Mouse (Mus musculus) forebrain, embryonic 10.5 days (tissue): ENCODE data around the gene Wdfy3. TPM values are rescaled to one million over a fixed set of nuclear protein-coding genes. Genes with fewer than 3 reads are reported as not detected.

Experiments used
- DNase-seq: peaks from one replicate; pipeline ENCODE4 v3.0.0-alpha.2; 2017; ENCODE audit warnings: low spot score; ENCODE audit errors: extremely low spot score
- H3K27ac ChIP-seq: fragments of 300-500 bp; sonication (generic); 2 replicates; pipeline ENCODE4 v1.5.1; 2016; ENCODE audit warnings: mild to moderate bottlenecking
- H3K27me3 ChIP-seq: fragments of 300-500 bp; sonication (generic); 2 replicates; pipeline ENCODE4 v1.6.1; 2016; ENCODE audit warnings: mild to moderate bottlenecking; ENCODE audit not compliant: poor library complexity, severe bottlenecking
- H3K36me3 ChIP-seq: fragments of 300-500 bp; sonication (generic); replicated peaks from 2 replicates; pipeline ENCODE4 v1.6.1; 2016; ENCODE audit warnings: mild to moderate bottlenecking, moderate library complexity
- H3K4me1 ChIP-seq: fragments of 300-500 bp; sonication (generic); 2 replicates; pipeline ENCODE4 v1.6.1; 2016
- H3K4me3 ChIP-seq: fragments of 300-500 bp; sonication (generic); 2 replicates; pipeline ENCODE4 v1.5.1; 2016; ENCODE audit warnings: mild to moderate bottlenecking, moderate library complexity
- H3K9me3 ChIP-seq: fragments of 300-500 bp; sonication (generic); 2 replicates; pipeline ENCODE4 v1.6.1; 2016; ENCODE audit warnings: mild to moderate bottlenecking, moderate library complexity
- WGBS: fragments of 180-500 bp; shearing (Covaris S2); methylation state at CpG from one replicate; pipeline ENCODE4 v1.1.7; 2016; 5-methylcytosine and 5-hydroxymethylcytosine counted together
- polyA plus RNA-seq: library from polyadenylated mRNA; unstranded; fragments of >200 nt; fragmentation: Nextera tagmentation; extraction: Ambion mirVana; gene quantifications from 2 replicates; pipeline ENCODE4 v1.2.1, GENCODE M21; 2016

Gene Wdfy3
- polyA plus RNA-seq, 1 experiment from 2014 or later, result 14.8 TPM

DNA sequence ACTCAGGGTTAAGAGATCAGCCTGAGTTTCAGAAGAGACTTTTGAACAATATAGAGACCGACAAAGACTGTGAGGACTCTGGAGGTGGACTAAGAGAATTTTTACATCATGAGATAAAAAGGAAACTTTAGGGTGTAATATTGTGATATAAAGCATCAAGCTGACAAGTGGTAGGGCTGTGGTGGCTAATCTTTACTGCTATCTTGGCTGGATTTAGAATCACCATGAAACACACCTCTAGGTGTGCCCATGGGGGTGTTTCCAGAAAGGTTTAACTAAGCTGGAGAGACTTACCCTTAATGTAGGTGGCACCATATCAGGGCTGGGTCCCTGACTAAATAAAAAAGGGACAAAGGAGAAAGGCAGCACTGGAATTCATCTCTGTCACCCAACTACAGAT is 19.0 kb downstream of the Wdfy3 start:
- peaks cover 13% of the 10 kb centered on the region for H3K4me1 ChIP-seq
- DNase-seq, result no peak
- H3K27me3 ChIP-seq, result no peaks in the 10 kb centered on the region
- H3K27ac ChIP-seq, result no peak overlapping the region
- H3K36me3 ChIP-seq, result peaks cover 53% of the 10 kb centered on the region
- H3K9me3 ChIP-seq, result no peaks in the 10 kb centered on the region; the same call in 1 of the 2 replicates
- 95% methylated on average over 1 of the region's 1 CpGs for WGBS
- no peak overlapping the region for H3K4me3 ChIP-seq

DNA sequence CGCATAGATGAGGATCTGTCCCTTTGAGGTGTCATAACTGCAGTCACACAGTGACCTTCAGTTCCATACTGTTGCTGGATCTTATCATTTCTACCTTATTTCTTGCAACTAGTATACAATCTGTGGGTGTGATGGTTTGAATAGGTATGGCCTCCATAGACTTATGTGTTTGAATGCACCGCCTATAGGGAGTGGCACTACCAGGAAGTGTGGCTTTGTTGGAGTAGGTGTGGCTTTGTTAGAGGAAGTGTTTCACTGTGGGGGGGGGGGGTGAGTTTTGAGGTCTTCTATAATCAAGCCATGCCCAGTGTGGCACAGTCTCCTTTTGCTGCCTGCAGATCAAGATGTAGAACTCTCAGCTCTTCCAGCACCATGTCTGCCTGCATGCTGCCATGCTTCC is 21.3 kb downstream of the Wdfy3 start:
- Histone ChIP-seq H3K9me3 (no peaks in the 10 kb centered on the region; the same call in 1 of the 2 replicates), H3K27ac (no peak overlapping the region), H3K4me3 (no peak overlapping the region), H3K27me3 (no peaks in the 10 kb centered on the region), H3K4me1 (no peaks in the 10 kb centered on the region), H3K36me3 (peaks cover 61% of the 10 kb centered on the region)
- DNase-seq, result no peak
- WGBS, result 97% methylated on average over 2 of the region's 2 CpGs

DNA sequence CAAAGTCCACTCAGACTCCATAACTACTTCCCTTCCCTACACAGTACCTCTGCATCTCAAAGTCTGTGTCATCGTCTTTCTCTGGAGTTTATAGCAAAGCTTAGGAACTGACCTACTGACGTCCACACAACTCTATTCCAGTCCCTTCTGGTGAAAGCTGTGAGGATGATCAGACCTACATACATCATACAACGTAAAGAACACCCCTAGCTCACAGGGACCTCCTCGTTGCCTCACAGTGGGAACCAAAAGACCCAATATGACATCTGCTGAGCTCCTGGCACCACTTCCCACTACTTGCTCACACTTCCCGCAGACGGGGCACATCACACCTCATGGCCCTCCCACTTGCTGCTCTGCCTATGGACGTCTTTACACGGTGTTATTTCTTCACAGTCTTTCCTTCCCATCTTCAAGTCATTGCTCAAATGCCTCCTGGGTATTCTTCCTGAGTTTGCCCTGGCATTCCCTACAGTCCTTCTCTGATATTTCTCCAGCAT is 23.1 kb downstream of the Wdfy3 start:
- H3K27me3 ChIP-seq, result no peaks in the 10 kb centered on the region
- H3K36me3 ChIP-seq, result peaks cover 56% of the 10 kb centered on the region
- WGBS, result 93% methylated on average over 8 of the region's 8 CpGs
- no peak for DNase-seq
- no peaks in the 10 kb centered on the region; the same call in 1 of the 2 replicates for H3K9me3 ChIP-seq
- H3K27ac ChIP-seq, result no peak overlapping the region
- H3K4me1 ChIP-seq, result no peaks in the 10 kb centered on the region
- H3K4me3 ChIP-seq, result no peak overlapping the region

- 86% methylated on average over 13 of the region's 13 CpGs for WGBS
- no peaks in the 10 kb centered on the region for H3K4me1 ChIP-seq
- DNase-seq, result no peak
- no peak overlapping the region for H3K27ac ChIP-seq
- H3K27me3 ChIP-seq, result no peaks in the 10 kb centered on the region
- H3K4me3 ChIP-seq, result no peak overlapping the region
- no peaks in the 10 kb centered on the region for H3K9me3 ChIP-seq
- peaks cover 56% of the 10 kb centered on the region for H3K36me3 ChIP-seq
These were observed 23.8 kb downstream of the Wdfy3 start for GRCm38 (mm10) chr5:102045636-102046616.

- H3K4me3 ChIP-seq, result no peak overlapping the region
- no peaks in the 10 kb centered on the region for H3K9me3 ChIP-seq
- H3K27me3 ChIP-seq, result no peaks in the 10 kb centered on the region
- WGBS, result 94% methylated on average over 8 of the region's 8 CpGs
- no peak overlapping the region for H3K27ac ChIP-seq
- no peaks in the 10 kb centered on the region for H3K4me1 ChIP-seq
- peaks cover 56% of the 10 kb centered on the region for H3K36me3 ChIP-seq
- no peak for DNase-seq
These were observed 24.5 kb downstream of the Wdfy3 start for GRCm38 (mm10) chr5:102045177-102045576.

- no peak overlapping the region for H3K4me3 ChIP-seq
- peaks cover 99% of the 10 kb centered on the region for H3K36me3 ChIP-seq
- DNase-seq, result no peak
- WGBS, result 95% methylated on average over 8 of the region's 8 CpGs
- H3K9me3 ChIP-seq, result peaks cover 22% of the 10 kb centered on the region; the same call in 1 of the 2 replicates
- no peaks in the 10 kb centered on the region for H3K27me3 ChIP-seq
- no peak overlapping the region for H3K27ac ChIP-seq
- no peaks in the 10 kb centered on the region for H3K4me1 ChIP-seq
These were observed 36.4 kb downstream of the Wdfy3 start for GRCm38 (mm10) chr5:102033281-102033680.

- Histone ChIP-seq H3K4me1 (no peaks in the 10 kb centered on the region), H3K27ac (no peak overlapping the region), H3K27me3 (no peaks in the 10 kb centered on the region), H3K9me3 (peaks cover 23% of the 10 kb centered on the region; the same call in 1 of the 2 replicates), H3K36me3 (peaks cover 99% of the 10 kb centered on the region), H3K4me3 (no peak overlapping the region)
- 94% methylated on average over 22 of the region's 22 CpGs for WGBS
- DNase-seq, result no peak
These were observed 37.0 kb downstream of the Wdfy3 start for GRCm38 (mm10) chr5:102032594-102033240.

DNA sequence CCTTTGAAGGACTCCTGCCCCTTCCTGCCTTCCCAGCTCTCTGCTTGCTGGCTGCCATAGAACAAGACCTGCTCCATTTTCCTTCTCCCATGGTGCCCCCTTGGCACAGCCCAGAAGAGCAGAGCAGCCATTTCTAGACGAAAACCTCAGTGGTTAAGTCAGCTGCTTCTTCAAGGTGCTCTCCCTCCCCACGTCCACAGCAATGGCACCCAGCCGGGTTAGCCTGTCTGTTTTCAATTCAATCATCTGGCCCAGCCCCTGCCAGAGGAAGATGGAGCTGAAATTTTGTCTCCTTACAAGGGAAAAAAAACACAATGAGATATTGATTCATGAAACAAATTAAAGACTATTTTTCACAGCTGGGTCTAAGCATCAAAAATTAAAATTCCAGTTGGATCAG is 37.5 kb downstream of the Wdfy3 start:
- WGBS, result 89% methylated on average over 3 of the region's 3 CpGs
- peaks cover 99% of the 10 kb centered on the region for H3K36me3 ChIP-seq
- no peak for DNase-seq
- no peaks in the 10 kb centered on the region for H3K27me3 ChIP-seq
- no peak overlapping the region for H3K4me3 ChIP-seq
- no peak overlapping the region for H3K27ac ChIP-seq
- no peaks in the 10 kb centered on the region for H3K4me1 ChIP-seq
- H3K9me3 ChIP-seq, result peaks cover 23% of the 10 kb centered on the region; the same call in 1 of the 2 replicates

DNA sequence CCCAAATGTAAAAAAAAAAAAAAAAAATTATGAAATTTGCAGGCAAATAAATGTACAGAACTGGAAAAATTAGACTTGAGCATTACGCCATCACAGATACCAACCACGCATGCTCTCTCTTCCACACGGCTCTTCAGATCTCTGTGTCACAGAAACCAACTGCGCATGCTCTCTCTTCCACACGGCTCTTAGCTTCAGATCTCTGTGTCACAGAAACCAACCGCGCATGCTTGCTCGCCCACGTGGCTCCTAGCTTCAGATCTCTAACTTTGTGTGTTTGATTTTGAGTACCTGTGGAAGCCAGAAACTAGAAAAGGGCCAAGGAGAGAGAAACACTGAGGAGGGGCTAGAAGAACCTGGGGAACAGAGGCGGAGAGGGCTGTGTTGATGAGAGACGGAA is 46.3 kb downstream of the Wdfy3 start:
- Histone ChIP-seq H3K27ac (no peak overlapping the region), H3K4me3 (no peak overlapping the region), H3K9me3 (peaks cover 7% of the 10 kb centered on the region; the same call in 1 of the 2 replicates), H3K27me3 (no peaks in the 10 kb centered on the region), H3K36me3 (peaks cover 91% of the 10 kb centered on the region), H3K4me1 (no peaks in the 10 kb centered on the region)
- WGBS, result 95% methylated on average over 11 of the region's 11 CpGs
- DNase-seq, result no peak

DNA sequence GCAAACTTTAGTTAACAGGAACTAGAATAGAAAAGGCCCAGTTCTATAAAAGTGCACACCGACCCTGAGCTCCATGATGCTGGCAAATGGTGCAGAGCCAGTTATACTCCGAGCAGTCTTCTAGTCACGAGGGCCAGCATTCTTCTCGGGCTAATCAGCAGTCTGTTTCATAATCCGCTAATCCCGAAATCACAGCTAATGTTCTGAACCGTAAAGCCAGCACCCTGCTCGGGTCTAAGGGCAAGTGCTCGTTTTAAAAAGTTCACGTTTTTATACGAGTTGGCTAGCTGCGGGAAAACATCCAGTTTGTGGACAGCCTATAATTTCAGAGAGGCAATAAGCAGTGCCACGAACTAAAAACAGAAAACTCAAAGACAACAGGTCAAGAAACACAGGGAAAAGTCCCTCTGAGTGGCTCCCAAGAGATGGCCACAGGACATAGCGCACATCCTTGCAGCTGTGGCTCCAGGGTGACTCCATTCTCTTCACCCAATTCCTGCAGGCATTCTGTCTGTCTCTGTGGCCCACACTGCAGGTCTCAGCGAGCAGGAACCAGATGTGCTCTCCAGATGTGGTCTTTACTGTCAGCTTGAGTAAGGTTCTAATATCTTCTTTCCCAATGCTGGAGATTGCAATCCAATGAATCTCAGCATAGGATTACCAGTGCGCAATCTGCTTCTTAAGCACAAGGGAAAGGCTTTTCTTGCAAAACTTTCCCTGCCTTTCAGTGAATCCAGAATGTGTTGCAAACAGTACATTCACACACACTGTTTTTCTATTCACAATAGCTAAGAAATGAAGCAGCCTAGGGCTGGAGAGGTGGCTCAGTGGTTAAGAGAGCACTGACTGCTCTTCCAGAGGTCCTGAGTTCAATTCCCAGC is 47.5 kb downstream of the Wdfy3 start:
- Histone ChIP-seq H3K27me3 (no peaks in the 10 kb centered on the region), H3K36me3 (peaks cover 88% of the 10 kb centered on the region), H3K9me3 (peaks cover 5% of the 10 kb centered on the region; the same call in 1 of the 2 replicates), H3K4me1 (no peaks in the 10 kb centered on the region), H3K4me3 (no peak overlapping the region), H3K27ac (no peak overlapping the region)
- WGBS, result 93% methylated on average over 16 of the region's 16 CpGs
- no peak for DNase-seq

DNA sequence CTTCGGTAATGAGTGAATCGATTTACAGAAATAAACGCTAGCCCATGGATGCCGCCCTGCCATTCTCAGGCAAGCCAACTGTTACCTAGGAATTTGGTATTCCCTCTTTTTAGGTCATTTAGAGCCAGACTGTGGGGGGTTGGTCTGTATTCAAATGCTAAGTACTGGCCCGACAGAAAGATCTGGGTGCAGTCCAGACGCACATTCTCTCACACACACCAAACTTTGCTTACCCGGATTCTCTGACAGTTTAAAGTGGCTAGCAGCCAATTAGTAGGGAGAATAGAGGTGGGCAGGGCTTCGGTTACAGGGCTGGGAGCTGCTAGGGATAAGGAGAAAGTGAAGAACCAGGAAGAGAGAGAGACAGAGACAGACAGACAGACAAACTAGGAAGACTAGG is 55.5 kb downstream of the Wdfy3 start:
- Histone ChIP-seq H3K36me3 (peaks cover 75% of the 10 kb centered on the region), H3K4me1 (no peaks in the 10 kb centered on the region), H3K9me3 (no peaks in the 10 kb centered on the region), H3K27ac (no peak overlapping the region), H3K4me3 (no peak overlapping the region), H3K27me3 (no peaks in the 10 kb centered on the region)
- WGBS, result 85% methylated on average over 8 of the region's 8 CpGs
- DNase-seq, result no peak

GRCm38 (mm10) chr5:102013781-102014180 is 55.9 kb downstream of the Wdfy3 start:
- Histone ChIP-seq H3K4me3 (no peak overlapping the region), H3K27ac (no peak overlapping the region), H3K27me3 (no peaks in the 10 kb centered on the region), H3K36me3 (peaks cover 75% of the 10 kb centered on the region), H3K9me3 (no peaks in the 10 kb centered on the region), H3K4me1 (no peaks in the 10 kb centered on the region)
- no peak for DNase-seq
- WGBS, result 85% methylated on average over 7 of the region's 7 CpGs
